ENCODE assay signal across 8 mouse cellular contexts in genomic region chr8:116992176-116992971, GRCm38 (mm10). TPM values are rescaled to one million over a fixed set of nuclear protein-coding genes. Genes with fewer than 3 reads are reported as not detected.
DNase-seq lines count a peak whose midpoint lies in the region; ATAC-seq and TF ChIP-seq lines count a peak whose summit lies in the region.

No protein-coding gene starts in this region.

- TF ChIP-seq CTCF in liver, adult 2 months (IDR thresholded peaks at IDR 0.05; ENCODE audit: low read depth, low read length) = no peak

- peaks cover 5% of the 10 kb centered on the region for H3K4me1 ChIP-seq in liver, adult 2 months (ENCODE audit: control insufficient read depth, insufficient read depth, low read length)
- H3K4me1 ChIP-seq in forebrain, embryonic 10.5 days = peaks cover 28% of the 10 kb centered on the region
- H3K4me1 ChIP-seq in midbrain, embryonic 11.5 days (ENCODE audit: control insufficient read depth, insufficient read depth, low read length) = peaks cover 7% of the 10 kb centered on the region

- ATAC-seq in midbrain, embryonic 11.5 days (ENCODE audit: low FRiP score) = no peak
- ATAC-seq in activated CD4-positive, CD25-positive, alpha-beta regulatory T cell, adult 4 months = no peak

- no peaks in the 10 kb centered on the region for H3K27me3 ChIP-seq in liver, adult 2 months (ENCODE audit: control insufficient read depth, insufficient read depth, low read length)
- no peaks in the 10 kb centered on the region for H3K27me3 ChIP-seq in forebrain, embryonic 10.5 days (ENCODE audit: poor library complexity, severe bottlenecking)
- H3K27me3 ChIP-seq in midbrain, embryonic 11.5 days (ENCODE audit: control insufficient read depth, insufficient read depth, low read length) = no peaks in the 10 kb centered on the region

- peak overlapping the region; percentile 84 for H3K4me3 ChIP-seq in liver, adult 2 months (ENCODE audit: insufficient read depth, low read depth, low read length)
- H3K4me3 ChIP-seq in forebrain, embryonic 10.5 days = peak overlapping the region; percentile 65
- peak overlapping the region; percentile 54 for H3K4me3 ChIP-seq in midbrain, embryonic 11.5 days (ENCODE audit: low read depth, low read length)

- no peaks in the 10 kb centered on the region for H3K9me3 ChIP-seq in forebrain, embryonic 10.5 days
- no peaks in the 10 kb centered on the region for H3K9me3 ChIP-seq in midbrain, embryonic 11.5 days (ENCODE audit: control insufficient read depth, low read length)

- TF ChIP-seq POLR2A in liver, adult 2 months (IDR thresholded peaks at IDR 0.05; ENCODE audit: extremely low read depth, insufficient read depth, low read length) = peak; percentile 61; the same call in 1 of the 2 replicates

- DNase-seq in liver, adult 2 months (ENCODE audit: extremely low read depth, low read depth, low spot score) = peak; percentile 94
- DNase-seq in liver (no peak), NIH3T3 (ENCODE audit: low read depth) (peak; percentile 63)
- DNase-seq in forebrain, embryonic 10.5 days (ENCODE audit: extremely low spot score, low spot score) = no peak
- DNase-seq in kidney, adult 8-10 months = peak; percentile 72 to 82
- DNase-seq in midbrain, embryonic 11.5 days (ENCODE audit: low spot score, missing footprints) = peak; percentile 91
- no peak for DNase-seq in gastrocnemius, postnatal 36 days

- peak overlapping the region; percentile 91 for H3K9ac ChIP-seq in liver, adult 2 months (ENCODE audit: low read depth, low read length)
- H3K9ac ChIP-seq in midbrain, embryonic 11.5 days (ENCODE audit: low read length) = peak overlapping the region; percentile 62

- H3K27ac ChIP-seq in liver, adult 2 months (replicated peaks; ENCODE audit: insufficient read depth, low read depth, low read length) = peak overlapping the region; percentile 81
- H3K27ac ChIP-seq in forebrain, embryonic 10.5 days = peak overlapping the region; percentile 89
- no peak overlapping the region for H3K27ac ChIP-seq in midbrain, embryonic 11.5 days (ENCODE audit: low read depth, low read length)

- 3% methylated on average over 23 of the region's 23 CpGs for WGBS in liver, adult 2 months
- WGBS in forebrain, embryonic 10.5 days = 17% methylated on average over 23 of the region's 23 CpGs
- 11% methylated on average over 23 of the region's 23 CpGs for WGBS in midbrain, embryonic 11.5 days

- intact Hi-C loops in gastrocnemius, postnatal 36 days (cut with DNase I) = no loop called here

- peaks cover 7% of the 10 kb centered on the region; the same call in 1 of the 2 replicates for H3K36me3 ChIP-seq in liver, adult 2 months (ENCODE audit: control insufficient read depth, insufficient read depth, low read length)
- peaks cover 35% of the 10 kb centered on the region for H3K36me3 ChIP-seq in forebrain, embryonic 10.5 days (replicated peaks)
- H3K36me3 ChIP-seq in midbrain, embryonic 11.5 days (ENCODE audit: control insufficient read depth, insufficient read depth, low read length) = no peaks in the 10 kb centered on the region

- H3K79me2 ChIP-seq in liver, adult 2 months (ENCODE audit: control insufficient read depth, insufficient read depth, low read length) = peaks cover 17% of the 10 kb centered on the region; the same call in 1 of the 2 replicates

- peak overlapping the region; percentile 91 for H3K4me2 ChIP-seq in midbrain, embryonic 11.5 days

RNA-seq across cellular contexts. Expression of gene Gcsh, which starts 1.0 kb away (rescaled TPM):
- total RNA-seq in liver, adult 2 months (2014; rRNA removed) = 146 and 161 TPM in 2 replicates
- polyA plus RNA-seq in liver, adult 2 months (2012; rRNA removed) = 75.7 and 96.4 TPM in 2 replicates
- 204 and 205 TPM in 2 replicates for polyA plus RNA-seq in forebrain, embryonic 10.5 days (2016; fragmentation: Nextera tagmentation; extraction: Ambion mirVana)
- polyA plus RNA-seq in midbrain, embryonic 11.5 days (2014; fragmentation: Nextera tagmentation; extraction: Ambion mirVana) = 146 and 158 TPM in 2 replicates
- 10 to 100 TPM; 30.8 to 37.3 TPM for polyA plus RNA-seq in activated CD4-positive, CD25-positive, alpha-beta regulatory T cell, adult 4 months (2017; shearing (Covaris generic))
- 10 to 100 TPM; 35.7 to 39.4 TPM for total RNA-seq in gastrocnemius, postnatal 36 days (2021)

RNA-seq across cellular contexts. Expression of gene 1700030J22Rik, which starts 13.6 kb away (rescaled TPM):
- total RNA-seq in liver, adult 2 months (2014; rRNA removed) = 0.13 and 0.18 TPM in 2 replicates
- polyA plus RNA-seq in liver, adult 2 months (2012; rRNA removed) = 0.15 and 0.20 TPM in 2 replicates
- 2.4 and 2.9 TPM in 2 replicates for polyA plus RNA-seq in forebrain, embryonic 10.5 days (2016; fragmentation: Nextera tagmentation; extraction: Ambion mirVana)
- 2.7 and 3.8 TPM in 2 replicates for polyA plus RNA-seq in midbrain, embryonic 11.5 days (2014; fragmentation: Nextera tagmentation; extraction: Ambion mirVana)
- not detected for polyA plus RNA-seq in activated CD4-positive, CD25-positive, alpha-beta regulatory T cell, adult 4 months (2017; shearing (Covaris generic))
- under 1 TPM; 0.18 to 0.27 TPM for total RNA-seq in gastrocnemius, postnatal 36 days (2021)

RNA-seq across cellular contexts. Expression of gene Atmin, which starts 49.2 kb away (rescaled TPM):
- total RNA-seq in liver, adult 2 months (2014; rRNA removed) = 2.9 and 3.7 TPM in 2 replicates
- 3.9 and 4.1 TPM in 2 replicates for polyA plus RNA-seq in liver, adult 2 months (2012; rRNA removed)
- 14.4 and 14.6 TPM in 2 replicates for polyA plus RNA-seq in forebrain, embryonic 10.5 days (2016; fragmentation: Nextera tagmentation; extraction: Ambion mirVana)
- 16.8 and 17.5 TPM in 2 replicates for polyA plus RNA-seq in midbrain, embryonic 11.5 days (2014; fragmentation: Nextera tagmentation; extraction: Ambion mirVana)
- 1 to 10 TPM; 7.0 to 9.0 TPM for polyA plus RNA-seq in activated CD4-positive, CD25-positive, alpha-beta regulatory T cell, adult 4 months (2017; shearing (Covaris generic))
- 10 to 100 TPM; 16.9 to 18.9 TPM for total RNA-seq in gastrocnemius, postnatal 36 days (2021)

Comparison
In these comparisons a context has a peak if more than half of its experiments do, and no peak if none do; other contexts are left out.
1. DNase-seq: peak in liver, adult 2 months (single experiment), NIH3T3 (single experiment), kidney, adult 8-10 months (2 of 2) and midbrain, embryonic 11.5 days (single experiment); none in liver (single experiment), forebrain, embryonic 10.5 days (single experiment) and gastrocnemius, postnatal 36 days (0 of 2).
2. Peak in every context shown above with its lines, with median percentiles within 50 percentile points of each other: H3K4me3 ChIP-seq.